Mouse (Mus musculus): ENCODE results near the gene Plek.
"Not testable (repeated sequence)": the region's sequence is repeated elsewhere in the genome, so short reads cannot be mapped to it uniquely, and the experiment has no call there.

The Plek gene

DNA sequence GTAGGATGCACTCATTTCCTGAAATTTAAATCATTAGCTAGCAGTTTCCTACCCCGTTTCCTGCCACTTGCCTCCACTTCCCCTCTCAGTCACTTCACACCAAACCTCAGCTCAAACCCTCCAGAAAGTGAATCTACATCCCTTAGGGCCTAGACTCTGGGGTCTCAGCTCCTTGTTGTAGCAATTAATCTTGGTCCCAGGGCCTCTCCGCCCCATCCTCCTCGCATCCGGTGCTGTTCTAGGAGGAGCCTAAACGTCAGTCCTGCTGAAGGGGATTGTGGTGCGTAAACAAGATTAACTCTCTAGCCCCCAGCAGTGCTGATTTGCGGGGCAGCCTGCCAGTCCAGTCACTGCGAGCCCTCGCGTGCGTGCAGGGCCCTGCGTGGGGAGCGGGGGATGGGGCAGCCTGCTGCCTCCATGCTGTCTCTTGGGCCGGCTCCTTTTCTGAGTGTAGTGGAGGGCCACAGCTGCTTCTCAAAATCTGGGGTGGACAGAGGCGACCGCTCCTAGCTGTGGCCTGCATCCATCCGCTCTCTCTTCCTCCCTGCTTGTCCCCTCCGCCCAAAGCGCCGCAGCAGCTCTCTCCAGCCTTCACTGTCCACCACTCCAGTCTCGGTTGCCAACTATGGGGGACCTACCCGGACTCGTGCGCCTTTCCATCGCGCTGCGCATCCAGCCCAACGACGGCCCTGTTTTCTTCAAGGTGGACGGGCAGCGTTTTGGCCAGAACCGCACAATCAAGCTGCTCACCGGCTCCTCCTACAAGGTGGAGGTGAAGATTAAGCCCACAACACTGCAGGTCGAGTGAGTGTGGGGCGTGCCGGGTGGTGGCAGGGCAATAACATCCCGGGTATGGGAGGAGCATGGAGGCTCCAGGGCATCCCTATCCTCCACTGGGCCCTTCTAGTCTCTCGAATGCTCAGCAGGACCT lies at the start of gene Plek, which contains the start of gene Cnrip1:
TSS of gene Plek (minus strand) at position 837 of the 931 bp plus-strand sequence.
TSS of gene Cnrip1 (plus strand) at position 42 of the 931 bp plus-strand sequence.
- DNase-seq (ENCODE audit: low spot score): peak; percentile 87

GRCm38 (mm10) chr11:17086106-17086505 lies 33.9 kb upstream of the Plek start:
- no peak for DNase-seq (ENCODE audit: low spot score)

DNA sequence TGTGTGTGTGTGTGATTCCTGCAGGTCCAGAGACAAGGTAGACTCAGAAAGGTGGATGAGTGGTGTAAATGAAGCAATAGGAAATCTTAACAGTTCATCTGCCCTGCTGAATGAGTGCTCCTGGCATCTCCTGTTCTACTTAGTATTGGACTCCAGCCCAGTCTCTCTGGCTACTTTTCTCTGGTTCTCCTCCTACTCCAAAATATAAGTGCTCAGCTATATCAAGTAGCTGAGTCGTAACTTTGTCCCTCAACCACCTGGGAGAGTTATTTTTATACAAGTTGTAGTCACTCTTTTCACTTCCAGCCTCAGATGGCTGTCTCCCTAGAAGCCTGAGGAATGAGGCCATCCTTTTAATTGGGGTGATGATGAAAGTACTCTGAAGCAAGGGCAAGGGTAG lies 31.7 kb upstream of the Plek start:
- no peak for DNase-seq (ENCODE audit: low spot score)

DNA sequence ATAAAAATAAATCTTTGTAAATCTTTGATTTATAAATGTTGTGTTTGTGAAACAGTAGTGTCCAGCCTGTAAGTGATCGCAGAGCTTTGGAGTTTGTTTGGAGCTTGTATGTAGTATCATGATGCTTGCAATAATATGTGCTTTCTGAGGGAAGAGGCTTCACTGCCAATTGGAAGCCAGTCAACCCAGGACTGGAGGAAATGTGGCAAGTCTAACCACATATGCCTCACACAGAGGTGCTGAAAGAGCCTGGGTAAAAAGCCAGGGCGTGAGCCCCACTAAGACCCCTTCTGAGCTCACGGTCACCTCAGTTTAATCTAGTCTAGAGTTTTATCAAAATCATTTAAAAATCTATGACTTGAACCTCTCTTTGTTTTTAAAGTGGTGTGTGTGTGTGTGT lies 31.3 kb upstream of the Plek start:
- no peak for DNase-seq (ENCODE audit: low spot score)

- DNase-seq (ENCODE audit: low spot score): peak; percentile 39
Observed at GRCm38 (mm10) chr11:17082953-17083352, 30.8 kb upstream of the Plek start.

- no peak for DNase-seq (ENCODE audit: low spot score)
Observed at GRCm38 (mm10) chr11:17082086-17082485, 29.9 kb upstream of the Plek start.

DNA sequence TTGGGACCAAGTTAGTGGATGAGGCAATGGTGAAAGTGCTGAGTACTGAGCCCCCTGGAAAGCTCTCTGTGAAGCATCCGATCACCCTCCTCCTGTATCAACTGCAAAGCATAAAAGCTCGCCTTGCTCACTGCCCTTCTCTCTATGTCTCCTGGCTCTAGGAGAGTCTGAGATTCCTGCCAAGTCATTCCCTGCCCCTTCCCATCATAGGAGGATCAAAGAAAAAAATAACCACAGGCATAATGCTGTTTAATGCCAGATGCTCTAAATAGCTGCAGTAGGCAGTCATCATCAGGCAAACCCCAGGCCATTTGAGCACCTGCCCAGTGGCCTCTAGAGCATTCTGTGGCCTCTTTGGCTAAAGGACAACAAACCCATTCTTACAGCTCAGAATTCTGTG lies 23.5 kb upstream of the Plek start:
- DNase-seq (ENCODE audit: low spot score): no peak

- not testable (repeated sequence) for DNase-seq (ENCODE audit: low spot score)
Observed at GRCm38 (mm10) chr11:17069360-17069759, 17.2 kb upstream of the Plek start.

DNA sequence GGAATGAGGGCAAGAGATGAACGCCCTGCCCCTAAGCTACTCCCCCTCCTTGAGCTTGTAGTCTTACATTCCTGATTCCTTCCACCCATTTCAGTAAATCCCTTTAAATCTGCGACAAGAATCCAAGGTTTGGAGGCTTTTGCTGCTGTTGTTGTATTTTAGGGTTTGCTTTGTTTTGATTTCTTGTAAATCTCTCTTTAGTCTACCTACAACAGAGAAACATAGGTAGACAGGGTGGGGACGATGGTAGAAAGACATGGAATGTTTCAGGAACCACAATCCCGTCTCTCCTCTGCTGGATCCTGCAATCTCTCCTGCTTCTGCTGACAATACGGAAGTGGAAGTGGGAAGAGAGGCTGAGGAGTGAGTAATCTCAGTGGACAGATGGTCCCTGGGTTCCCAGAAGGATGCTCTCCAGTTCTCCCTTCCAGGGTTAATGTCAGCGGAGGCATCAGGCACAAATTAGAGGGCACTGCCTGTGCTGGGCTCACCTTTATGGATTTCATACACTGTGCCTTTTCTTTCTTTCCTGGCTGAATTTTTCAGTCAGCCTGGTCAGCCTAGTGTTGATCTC lies 382 bp upstream of the Plek start:
- peak; percentile 28 for DNase-seq (ENCODE audit: low spot score)

- DNase-seq (ENCODE audit: low spot score): peak; percentile 32
Observed at GRCm38 (mm10) chr11:17045806-17046205, 6.4 kb downstream of the Plek start.

GRCm38 (mm10) chr11:17023984-17024383 lies 28.2 kb downstream of the Plek start:
- no peak for DNase-seq (ENCODE audit: low spot score)

- DNase-seq (ENCODE audit: low spot score): no peak
Observed at GRCm38 (mm10) chr11:17023206-17023605, 29.0 kb downstream of the Plek start.

DNA sequence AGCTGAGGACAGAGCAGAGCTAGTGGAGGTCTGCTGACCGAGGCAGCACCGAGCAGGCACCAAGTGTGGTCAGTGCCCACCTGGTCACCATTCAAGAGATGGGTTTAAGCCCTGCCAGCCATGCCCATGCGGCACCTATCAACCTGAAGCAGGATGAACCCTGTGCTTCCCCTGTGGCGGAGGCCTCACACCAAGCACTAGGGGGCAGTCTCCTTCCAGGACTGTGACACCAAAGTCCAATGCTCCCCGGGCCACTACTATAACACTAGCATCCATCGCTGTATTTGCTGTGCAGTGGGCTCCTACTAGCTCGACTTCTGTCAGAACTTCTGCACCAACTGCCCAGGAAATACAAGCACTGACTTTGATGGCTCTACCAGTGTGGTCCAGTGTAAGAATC lies 32.9 kb downstream of the Plek start:
- DNase-seq (ENCODE audit: low spot score): no peak

- DNase-seq (ENCODE audit: low spot score): no peak
Observed at GRCm38 (mm10) chr11:17012948-17013347, 39.2 kb downstream of the Plek start.

DNA sequence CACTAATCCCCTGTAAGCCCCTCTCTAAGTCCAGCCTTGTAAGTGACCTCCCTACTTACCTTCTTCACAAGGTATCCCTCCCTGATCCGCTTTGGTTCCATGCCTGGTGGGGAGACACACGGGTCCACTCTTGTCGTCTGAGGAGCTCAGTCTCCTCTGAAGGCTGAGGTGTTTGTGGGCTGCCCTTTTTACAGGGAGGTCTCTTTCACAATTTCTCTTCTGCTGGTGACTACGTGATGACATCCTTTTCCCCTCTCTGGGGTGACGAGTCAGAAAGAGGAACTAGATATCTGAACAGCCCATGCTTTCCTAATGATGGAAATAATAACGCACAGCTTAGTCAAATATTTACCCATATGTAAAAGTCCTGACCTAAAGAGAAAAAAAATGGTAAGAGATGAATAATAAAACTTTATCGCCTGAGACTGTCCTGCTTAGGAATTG lies 43.7 kb downstream of the Plek start:
- DNase-seq (ENCODE audit: low spot score): no peak

GRCm38 (mm10) chr11:17007517-17008173 lies 44.5 kb downstream of the Plek start:
- DNase-seq (ENCODE audit: low spot score): no peak

- DNase-seq (ENCODE audit: low spot score): not testable (repeated sequence)
Observed at GRCm38 (mm10) chr11:17006526-17006925, 45.7 kb downstream of the Plek start.

GRCm38 (mm10) chr11:17004899-17005846 lies 47.0 kb downstream of the Plek start:
- DNase-seq (ENCODE audit: low spot score): peak; percentile 55

DNA sequence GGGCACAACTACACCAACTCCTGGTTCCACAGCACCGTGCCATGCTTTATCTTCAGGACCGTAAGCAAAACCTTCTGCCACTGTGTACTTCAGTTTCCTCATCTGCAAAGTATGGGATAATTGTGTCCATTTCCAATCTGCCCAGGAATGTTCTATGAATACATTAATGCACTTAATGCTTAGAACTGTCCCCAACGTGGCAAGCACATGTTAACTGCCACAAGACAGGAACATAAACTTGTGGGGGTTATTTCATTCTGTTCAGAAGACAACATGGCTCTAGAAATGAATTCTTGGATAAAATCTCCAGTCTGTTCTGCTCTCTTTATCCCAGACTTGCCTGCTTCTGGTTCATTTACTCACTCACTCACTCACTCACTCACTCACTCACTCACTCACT lies 48.4 kb downstream of the Plek start:
- no peak for DNase-seq (ENCODE audit: low spot score)

DNA sequence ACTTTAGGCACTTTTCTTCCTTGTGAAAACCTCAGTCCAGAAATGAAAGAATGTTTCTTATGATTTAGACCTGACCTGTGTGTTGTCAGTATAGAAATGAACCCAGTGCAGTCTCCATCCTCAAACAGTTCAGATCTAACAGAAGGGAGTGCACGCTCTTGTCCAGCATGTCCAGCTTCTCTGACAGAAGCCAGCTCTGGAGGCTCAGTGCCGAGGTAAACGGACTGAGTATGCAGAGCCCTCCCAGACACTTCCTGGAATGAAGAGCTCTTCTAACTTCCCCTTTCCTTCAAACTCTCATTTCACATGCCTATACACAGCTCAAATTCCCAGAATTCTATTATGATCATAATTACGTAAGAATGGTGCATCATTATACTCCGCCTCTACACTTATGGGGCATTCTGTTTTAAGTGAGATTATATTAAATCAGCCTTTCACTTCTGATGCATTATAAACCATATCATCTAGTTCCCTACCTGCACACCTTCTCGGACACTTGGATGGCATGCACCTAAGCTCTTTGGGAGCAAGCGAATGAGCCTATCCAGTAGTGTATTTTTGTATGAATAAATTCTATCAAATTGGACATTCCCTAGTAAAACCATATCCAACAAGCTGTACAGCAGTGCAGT lies 49.3 kb downstream of the Plek start:
- DNase-seq (ENCODE audit: low spot score): no peak

Measured in layer of hippocampus, adult 11-12 months (tissue).